Mouse (Mus musculus): ENCODE results near the gene Plpp2. TPM values are rescaled to one million over a fixed set of nuclear protein-coding genes. Genes with fewer than 3 reads are reported as not detected.

The Plpp2 gene
- total and polyA plus RNA-seq, 3 experiments, result 11.5 to 19.3 (median 13.9) TPM

DNA sequence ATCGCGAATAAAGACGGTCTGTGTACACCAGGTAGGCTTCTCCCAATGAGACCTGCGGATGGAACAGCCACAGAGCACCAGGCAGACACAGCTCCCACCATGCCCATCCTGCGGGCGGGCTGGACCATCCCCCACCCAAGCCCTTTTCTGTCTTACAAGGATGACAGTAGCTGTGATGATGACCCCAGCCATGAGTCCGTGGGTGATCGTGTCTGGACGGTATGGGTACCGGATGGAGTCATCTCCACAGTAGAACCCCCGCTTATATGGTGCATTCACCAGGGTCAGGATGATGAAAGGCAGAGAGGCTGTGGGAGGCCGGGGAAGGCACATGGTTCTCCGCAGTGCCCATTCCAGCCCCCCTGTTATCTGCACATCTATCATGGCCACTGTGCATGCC lies 2.9 kb downstream of the Plpp2 start:
- in situ Hi-C loops (cut with MboI; ENCODE audit: low pct_ligation_motif_present, low pct_unique_long_range_greater_than_20kb, low sequenced_read_pairs), result no loop called here

DNA sequence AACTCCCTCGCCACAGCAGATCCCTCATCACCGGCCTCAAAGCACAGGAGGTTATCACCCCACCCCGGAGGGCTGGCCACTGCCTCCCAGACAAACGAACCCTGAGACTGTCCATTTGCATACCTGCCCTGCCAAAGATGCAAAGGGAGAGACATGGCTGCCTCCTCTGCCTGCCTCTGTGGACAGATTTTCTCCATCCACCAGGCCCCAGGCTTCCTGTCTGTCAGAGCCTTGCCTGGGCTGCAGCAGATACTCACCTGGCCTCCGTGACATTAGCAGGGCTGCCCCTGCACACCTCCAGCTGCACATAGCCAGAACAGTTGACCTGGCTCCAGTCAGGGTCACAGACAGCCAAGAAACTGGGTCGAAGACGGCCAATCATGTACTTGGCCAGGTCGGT lies 3.4 kb downstream of the Plpp2 start:
- Histone ChIP-seq H3K27ac (ENCODE audit: insufficient read depth, low read depth) (no peak overlapping the region), H3K9ac (ENCODE audit: insufficient read depth, low read depth) (no peak overlapping the region), H3K27me3 (replicated peaks) (peaks cover 2% of the 10 kb centered on the region), H3K36me3 (replicated peaks in 1 of 2; ENCODE audit: control insufficient read depth in 1 of 2, insufficient read depth in 1 of 2, low read length in 1 of 2) (peaks cover 0 to 50% of the 10 kb centered on the region in 2 experiments), H3K79me2 (replicated peaks; ENCODE audit: control insufficient read depth, extremely low read depth, insufficient read depth, poor library complexity, severe bottlenecking) (no peaks in the 10 kb centered on the region), H3K4me3 (replicated peaks in 1 of 3; ENCODE audit: low read depth in 2 of 3, low read length in 2 of 3, poor library complexity in 1 of 3) (no peak overlapping the region), H3K9me3 (replicated peaks; ENCODE audit: low read length) (no peaks in the 10 kb centered on the region), H3K4me2 (ENCODE audit: insufficient read depth, low read depth, poor library complexity, severe bottlenecking) (no peak overlapping the region), H3K4me1 (ENCODE audit: control insufficient read depth in 1 of 2, insufficient read depth in 2 of 2) (peaks cover 4 to 13% of the 10 kb centered on the region in 2 experiments; a peak in 3 of 4 replicates)
- no peak for DNase-seq (ENCODE audit: extremely low read depth)
- dilution Hi-C loops (cut with MboI; ENCODE audit: extremely low pct_ligation_motif_present, extremely low pct_unique_long_range_greater_than_20kb, low sequenced_read_pairs) (no loop called here), in situ Hi-C loops (cut with MboI; ENCODE audit: low pct_ligation_motif_present, low pct_unique_long_range_greater_than_20kb, low sequenced_read_pairs) (no loop called here)
- TF ChIP-seq CHD1 (IDR thresholded peaks at IDR 0.05; ENCODE audit: low read depth, low read length) (no peak), IRF4 (IDR thresholded peaks at IDR 0.05; ENCODE audit: low read depth, low read length) (no peak), MAZ (IDR thresholded peaks at IDR 0.05; ENCODE audit: low read depth, low read length) (no peak), SMC3 (IDR thresholded peaks at IDR 0.05; ENCODE audit: low read depth, low read length) (no peak), EP300 (IDR thresholded peaks at IDR 0.05; ENCODE audit: low read length) (no peak), MAX (IDR thresholded peaks at IDR 0.05; ENCODE audit: low read length) (no peak), ELF1 (IDR thresholded peaks at IDR 0.05; ENCODE audit: low read depth, low read length) (no peak), ZNF384 (IDR thresholded peaks at IDR 0.05; ENCODE audit: low read depth, low read length) (no peak), BHLHE40 (IDR thresholded peaks at IDR 0.05; ENCODE audit: low read depth, low read length) (no peak), USF1 (IDR thresholded peaks at IDR 0.05; ENCODE audit: low read depth, low read length) (no peak), MAFK (IDR thresholded peaks at IDR 0.05; ENCODE audit: insufficient replicate concordance, low read length) (no peak), SIN3A (IDR thresholded peaks at IDR 0.05; ENCODE audit: low read length) (no peak), HCFC1 (IDR thresholded peaks at IDR 0.05; ENCODE audit: low read depth, low read length) (no peak)

More for the DNA sequence above, 2.9 kb downstream of the Plpp2 start:
- H3K36me3 ChIP-seq (replicated peaks in 1 of 2; ENCODE audit: control insufficient read depth in 1 of 2, insufficient read depth in 1 of 2, low read length in 1 of 2), result peaks cover 0 to 45% of the 10 kb centered on the region in 2 experiments
- H3K4me3 ChIP-seq (replicated peaks in 1 of 3; ENCODE audit: low read depth in 2 of 3, low read length in 2 of 3, poor library complexity in 1 of 3), result no peak overlapping the region
- peaks cover 2% of the 10 kb centered on the region for H3K27me3 ChIP-seq (replicated peaks)
- TF ChIP-seq MEF2A (IDR thresholded peaks at IDR 0.05; ENCODE audit: borderline replicate concordance, low read depth, low read length), result no peak
- no peak for TF ChIP-seq USF1 (IDR thresholded peaks at IDR 0.05; ENCODE audit: low read depth, low read length)
- TF ChIP-seq ZKSCAN1 (IDR thresholded peaks at IDR 0.05; ENCODE audit: borderline replicate concordance, low read depth, low read length), result no peak
- no peak overlapping the region for H3K9ac ChIP-seq (ENCODE audit: insufficient read depth, low read depth)
- no peaks in the 10 kb centered on the region for H3K9me3 ChIP-seq (replicated peaks; ENCODE audit: low read length)
- no peak for DNase-seq (ENCODE audit: extremely low read depth)
- peaks cover 4 to 13% of the 10 kb centered on the region in 2 experiments; a peak in 3 of 4 replicates for H3K4me1 ChIP-seq (ENCODE audit: control insufficient read depth in 1 of 2, insufficient read depth in 2 of 2)
- H3K27ac ChIP-seq (ENCODE audit: insufficient read depth, low read depth), result no peak overlapping the region
- dilution Hi-C loops (cut with MboI; ENCODE audit: extremely low pct_ligation_motif_present, extremely low pct_unique_long_range_greater_than_20kb, low sequenced_read_pairs), result no loop called here
- no peak overlapping the region for H3K4me2 ChIP-seq (ENCODE audit: insufficient read depth, low read depth, poor library complexity, severe bottlenecking)
- H3K79me2 ChIP-seq (replicated peaks; ENCODE audit: control insufficient read depth, extremely low read depth, insufficient read depth, poor library complexity, severe bottlenecking), result no peaks in the 10 kb centered on the region

All from CH12.LX (cell line).